Mouse (Mus musculus): ENCODE results near the gene Cd47.

DNA sequence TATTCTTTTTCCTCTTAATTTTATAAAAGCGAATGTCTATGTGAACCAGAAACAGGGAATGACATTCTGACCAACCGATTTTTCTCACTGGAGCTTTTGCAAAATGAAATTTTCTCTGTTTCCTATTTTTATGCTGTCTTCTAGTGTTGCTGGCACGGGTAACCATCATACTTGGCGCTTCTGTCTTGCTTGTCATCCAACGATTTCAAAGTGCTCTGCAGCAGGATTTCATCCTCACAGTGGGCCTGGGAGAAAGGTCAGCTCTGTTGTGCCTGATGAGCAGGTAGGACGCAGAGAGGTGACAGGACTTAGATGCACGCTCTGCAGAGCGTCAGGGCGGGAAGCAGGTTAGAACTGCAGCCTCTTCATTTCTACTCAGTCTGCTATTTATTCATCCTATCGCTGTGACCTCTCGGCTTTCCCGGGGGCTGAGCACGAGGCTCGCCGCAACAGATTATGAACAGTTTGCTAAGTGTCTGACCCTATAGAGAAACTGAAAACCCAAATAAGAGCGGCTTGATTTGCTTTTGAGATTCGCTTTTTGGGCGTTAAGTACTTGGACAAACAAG lies 7.6 kb downstream of the Cd47 start:
- TF ChIP-seq CTCF (IDR thresholded peaks at IDR 0.05; ENCODE audit: borderline replicate concordance, insufficient read depth, low read length) (no peak), POLR2A (IDR thresholded peaks at IDR 0.05; ENCODE audit: low read depth, low read length) (no peak)
